Mouse (Mus musculus): ENCODE results near the gene Tgif2. TPM values are rescaled to one million over a fixed set of nuclear protein-coding genes. Genes with fewer than 3 reads are reported as not detected.
"Not testable (repeated sequence)": the region's sequence is repeated elsewhere in the genome, so short reads cannot be mapped to it uniquely, and the experiment has no call there.

The Tgif2 gene
- total RNA-seq, 2 experiments from 2014 or later, result 0.15 to 0.28 TPM

DNA sequence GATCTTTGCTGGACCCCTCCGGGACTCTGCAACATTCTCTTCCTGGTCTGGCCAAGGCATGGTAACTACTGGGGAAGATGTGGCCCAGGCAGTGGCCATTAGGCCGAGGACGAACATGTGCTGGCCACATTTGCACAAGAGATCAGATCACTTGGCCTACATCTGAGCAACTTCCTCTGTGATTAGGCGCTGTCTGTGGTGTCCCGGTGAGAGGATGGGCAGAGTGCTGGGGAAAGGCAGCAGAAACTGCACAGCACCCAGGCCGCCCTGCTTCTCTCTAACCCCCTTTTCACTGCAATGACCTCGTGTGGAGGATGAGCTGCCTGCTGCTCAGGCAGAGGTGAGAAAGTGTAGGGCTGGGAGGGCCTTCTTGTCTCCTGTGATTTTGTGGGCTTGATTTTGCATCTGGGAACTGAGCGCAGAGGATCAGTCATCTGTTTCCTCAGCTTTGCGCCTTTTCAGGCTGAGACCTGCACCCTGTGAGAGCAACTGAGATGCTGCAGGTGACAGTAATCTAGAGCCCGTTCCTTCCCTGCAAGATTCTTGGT, 46.4 kb downstream of the Tgif2 start:
- no peak for DNase-seq
- intact Hi-C loops (cut with DNase I), result no loop called here
- TF ChIP-seq CTCF (IDR thresholded peaks at IDR 0.05), result no peak
- Histone ChIP-seq H3K27ac (no peak overlapping the region), H3K4me3 (no peak overlapping the region)

DNA sequence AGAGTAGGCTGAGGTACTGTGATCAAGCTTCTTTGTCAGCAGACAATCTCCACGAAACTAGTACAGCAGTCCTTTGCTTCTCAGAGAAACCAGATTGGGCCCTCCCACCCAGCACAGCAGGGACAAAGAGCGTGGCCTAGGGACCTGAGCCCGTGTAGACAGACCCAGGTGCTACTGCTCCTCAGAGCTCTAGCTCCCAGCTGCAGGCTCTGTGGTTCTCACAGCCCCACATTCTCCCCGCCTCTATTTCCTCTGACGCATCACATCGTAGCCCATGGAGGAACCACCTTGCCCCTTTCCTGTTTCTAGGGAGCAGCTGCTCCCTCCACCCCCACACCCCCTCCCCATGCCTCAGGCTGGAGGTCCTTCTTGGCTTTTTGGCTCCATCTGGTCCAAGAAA, 47.2 kb downstream of the Tgif2 start, which contains the start of gene Sla2:
Gene Sla2 (minus strand): TSS at position 176 of the 400 bp plus-strand sequence.
- no peak for TF ChIP-seq CTCF (IDR thresholded peaks at IDR 0.05)
- Histone ChIP-seq H3K27ac (no peak within 1 kb of the TSS), H3K4me3 (no peak within 1 kb of the TSS)
- no peak for DNase-seq
- intact Hi-C loops (cut with DNase I), result no loop called here

GRCm38 (mm10) chr2:156888490-156888889, 48.7 kb downstream of the Tgif2 start:
- no peak overlapping the region for H3K4me3 ChIP-seq
- intact Hi-C loops (cut with DNase I), result no loop called here
- TF ChIP-seq CTCF (IDR thresholded peaks at IDR 0.05), result no peak
- H3K27ac ChIP-seq, result no peak overlapping the region
- DNase-seq, result no peak

DNA sequence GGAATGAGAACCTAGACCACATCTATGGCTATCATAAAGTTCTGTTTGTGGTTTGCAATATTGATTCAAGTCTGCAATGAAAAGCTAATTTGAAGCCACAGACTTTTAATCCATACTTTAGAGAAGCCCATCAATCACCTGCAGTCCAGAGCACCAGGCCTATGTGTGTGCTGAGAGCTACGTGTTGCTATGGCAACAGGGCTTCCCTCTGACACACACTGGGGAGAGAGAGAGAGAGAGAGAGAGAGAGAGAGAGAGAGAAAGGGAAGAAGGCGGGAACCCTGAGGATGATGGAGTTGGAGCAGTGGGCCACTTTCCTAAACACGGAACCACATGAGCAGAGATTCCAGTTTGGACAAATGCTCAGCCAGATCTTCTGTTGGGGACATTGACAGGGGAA, 52.4 kb downstream of the Tgif2 start:
- intact Hi-C loops (cut with DNase I), result no loop called here
- TF ChIP-seq CTCF (IDR thresholded peaks at IDR 0.05), result no peak
- Histone ChIP-seq H3K27ac (no peak overlapping the region), H3K4me3 (no peak overlapping the region)
- DNase-seq, result no peak

GRCm38 (mm10) chr2:156892821-156893220, 53.0 kb downstream of the Tgif2 start:
- DNase-seq, result no peak
- no peak overlapping the region for H3K27ac ChIP-seq
- no peak for TF ChIP-seq CTCF (IDR thresholded peaks at IDR 0.05)
- no peak overlapping the region for H3K4me3 ChIP-seq
- intact Hi-C loops (cut with DNase I), result no loop called here

- no peak for TF ChIP-seq CTCF (IDR thresholded peaks at IDR 0.05)
- no peak for DNase-seq
Observed at GRCm38 (mm10) chr2:156894496-156895265, 54.9 kb downstream of the Tgif2 start.

GRCm38 (mm10) chr2:156896384-156896914, 56.6 kb downstream of the Tgif2 start:
- H3K27ac ChIP-seq, result no peak overlapping the region
- intact Hi-C loops (cut with DNase I), result no loop called here
- no peak overlapping the region for H3K4me3 ChIP-seq
- TF ChIP-seq CTCF (IDR thresholded peaks at IDR 0.05), result no peak
- no peak for DNase-seq

More at GRCm38 (mm10) chr2:156894496-156895265, 54.9 kb downstream of the Tgif2 start:
- Histone ChIP-seq H3K27ac (no peak overlapping the region), H3K4me3 (no peak overlapping the region)
- intact Hi-C loops (cut with DNase I), result no loop called here

DNA sequence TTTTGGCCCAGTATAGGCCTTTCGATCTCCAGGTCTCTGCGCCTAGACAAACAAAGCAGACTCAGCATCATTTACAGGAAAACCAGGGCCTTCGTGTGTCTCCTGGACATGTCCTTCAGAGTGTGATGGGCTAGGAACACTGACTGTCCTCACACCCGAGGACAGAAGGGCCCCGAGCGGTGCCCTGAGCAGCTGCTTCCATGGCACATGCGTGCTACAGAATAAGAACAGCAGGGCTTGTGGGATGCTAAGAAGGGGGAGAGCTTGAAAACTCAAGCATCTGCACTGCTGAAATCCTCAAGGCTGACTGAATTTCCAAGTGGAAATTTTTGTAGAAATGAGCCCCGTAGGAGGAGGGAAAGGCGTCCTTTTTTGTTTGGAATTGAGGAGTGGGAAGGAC, 57.2 kb downstream of the Tgif2 start:
- no peak for DNase-seq

DNA sequence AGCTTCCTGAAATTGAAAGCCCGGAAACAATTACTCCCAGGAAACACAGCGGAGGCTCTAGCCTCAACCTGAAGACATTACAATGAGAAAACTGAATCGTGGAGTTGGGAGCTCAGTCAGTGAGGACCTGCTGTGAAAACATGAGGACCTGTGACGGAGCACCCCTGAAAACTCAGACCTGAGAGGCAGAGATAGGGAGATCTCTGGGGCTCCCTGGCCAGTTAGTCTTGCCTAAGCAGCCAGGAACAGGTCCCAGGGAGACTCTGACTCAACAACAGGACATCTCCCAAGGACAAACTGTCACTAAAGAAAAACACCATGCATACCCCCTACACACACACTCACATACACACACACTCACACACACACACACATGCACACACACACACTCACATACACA, 58.6 kb downstream of the Tgif2 start:
- DNase-seq, result no peak
- intact Hi-C loops (cut with DNase I), result no loop called here
- no peak for TF ChIP-seq CTCF (IDR thresholded peaks at IDR 0.05)
- Histone ChIP-seq H3K27ac (no peak overlapping the region), H3K4me3 (no peak overlapping the region)

More for the DNA sequence above, 57.2 kb downstream of the Tgif2 start:
- no peak overlapping the region for H3K27ac ChIP-seq
- intact Hi-C loops (cut with DNase I), result no loop called here
- no peak overlapping the region for H3K4me3 ChIP-seq
- no peak for TF ChIP-seq CTCF (IDR thresholded peaks at IDR 0.05)

DNA sequence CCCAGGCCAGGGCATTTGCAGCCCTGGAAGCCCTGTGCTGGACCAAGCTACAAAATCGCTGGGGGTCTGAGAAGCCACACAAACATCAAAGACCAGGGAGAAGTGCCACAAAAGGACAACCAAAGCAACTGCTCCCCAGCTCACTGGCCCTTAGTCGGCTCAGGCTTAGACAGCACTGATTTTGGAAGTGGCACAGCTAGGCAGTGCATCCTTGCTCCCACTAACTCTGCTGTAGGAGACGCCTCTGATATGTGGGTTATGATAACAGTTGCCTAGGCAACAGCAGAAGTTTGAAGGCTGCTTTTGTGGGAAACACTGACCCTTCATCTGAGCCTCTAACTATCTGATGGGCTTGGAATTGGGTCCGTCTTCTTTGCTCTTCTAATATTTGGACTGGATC, 59.4 kb downstream of the Tgif2 start:
- no peak overlapping the region for H3K27ac ChIP-seq
- TF ChIP-seq CTCF (IDR thresholded peaks at IDR 0.05), result no peak
- H3K4me3 ChIP-seq, result no peak overlapping the region
- no peak for DNase-seq
- intact Hi-C loops (cut with DNase I), result no loop called here

- DNase-seq, result no peak
- intact Hi-C loops (cut with DNase I), result loop anchor here (10.0 kb wide), 1 partner anchor 193 kb away; no protein-coding TSS in a partner anchor
- H3K4me3 ChIP-seq, result no peak overlapping the region
- no peak for TF ChIP-seq CTCF (IDR thresholded peaks at IDR 0.05)
- H3K27ac ChIP-seq, result no peak overlapping the region
Observed at GRCm38 (mm10) chr2:156901344-156901743, 61.5 kb downstream of the Tgif2 start.

GRCm38 (mm10) chr2:156901883-156902282, 62.1 kb downstream of the Tgif2 start:
- no peak overlapping the region for H3K27ac ChIP-seq
- intact Hi-C loops (cut with DNase I), result loop anchor here (10.0 kb wide), 1 partner anchor 193 kb away; no protein-coding TSS in a partner anchor
- H3K4me3 ChIP-seq, result no peak overlapping the region
- no peak for TF ChIP-seq CTCF (IDR thresholded peaks at IDR 0.05)
- DNase-seq, result no peak

GRCm38 (mm10) chr2:156902411-156902810, 62.6 kb downstream of the Tgif2 start:
- DNase-seq, H3K27ac ChIP-seq, H3K4me3 ChIP-seq: not testable (repeated sequence)
- intact Hi-C loops (cut with DNase I), result loop anchor here (10.0 kb wide), 1 partner anchor 192 kb away; no protein-coding TSS in a partner anchor

Measured in gastrocnemius, adult 2 months (tissue).